In the genomic region with DNA sequence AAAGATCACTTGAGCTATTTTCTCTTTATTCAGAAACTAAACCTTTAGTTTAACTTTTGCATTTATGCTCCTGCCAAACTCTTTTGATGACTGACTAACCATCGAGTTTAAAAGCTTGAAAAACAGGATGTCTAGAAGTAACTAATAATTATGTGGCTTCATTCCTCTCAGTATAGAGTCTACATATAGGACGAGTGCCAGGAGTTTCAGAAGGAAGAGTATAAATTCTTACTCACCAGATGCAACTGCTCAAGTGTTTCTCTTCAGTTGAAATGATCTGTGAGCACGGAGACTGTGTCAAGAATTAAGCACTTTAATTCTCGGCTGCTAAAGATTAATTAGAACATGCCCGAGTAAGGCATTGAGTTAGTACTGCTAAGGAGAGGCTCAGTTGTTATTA, we compare ENCODE assay signal across 24 mouse cellular contexts. TPM values are rescaled to one million over a fixed set of nuclear protein-coding genes. Genes with fewer than 3 reads are reported as not detected.
DNase-seq lines count a peak whose midpoint lies in the region; ATAC-seq and TF ChIP-seq lines count a peak whose summit lies in the region.
"Had no signal": no experiment of that assay in that cellular context is flagged by ENCODE, and none has a peak within 500 bp of the region (broad histone marks: within the 10 kb centered on the region; RNA-seq: fewer than 3 reads in every experiment).

No protein-coding gene starts in this region.

- H3K4me2 ChIP-seq in embryonic facial prominence, embryonic 14.5 days (ENCODE audit: low read depth, low read length): no peak overlapping the region
- H3K4me2 ChIP-seq in kidney, postnatal 0 days (ENCODE audit: low read length): no peak overlapping the region
- peak overlapping the region; percentile 23; the same call in 1 of the 2 replicates for H3K4me2 ChIP-seq in stomach, embryonic 16.5 days (ENCODE audit: low read depth, low read length)
- H3K4me2 ChIP-seq: forebrain, embryonic 15.5 days; hindbrain, embryonic 12.5 days had no signal

- no peak overlapping the region for H3K4me3 ChIP-seq in embryonic facial prominence, embryonic 14.5 days (ENCODE audit: low read depth, low read length)
- H3K4me3 ChIP-seq in embryonic facial prominence, embryonic 10.5 days: no peak overlapping the region
- no peak overlapping the region for H3K4me3 ChIP-seq in kidney, postnatal 0 days (replicated peaks; ENCODE audit: low read depth, low read length)
- no peak overlapping the region for H3K4me3 ChIP-seq in stomach, embryonic 16.5 days (replicated peaks; ENCODE audit: low read length)
- H3K4me3 ChIP-seq: forebrain, embryonic 15.5 days; heart, embryonic 10.5 days; hindbrain, embryonic 12.5 days had no signal

- no peak for ATAC-seq in embryonic facial prominence, embryonic 14.5 days (ENCODE audit: low read depth)
- ATAC-seq in kidney, postnatal 0 days (replicated peaks; ENCODE audit: low FRiP score, low read depth): no peak
- ATAC-seq in stomach, embryonic 16.5 days (ENCODE audit: insufficient read depth, low FRiP score): peak; percentile 47; the same call in 1 of the 2 replicates
- ATAC-seq: CD4-positive, CD25-positive, alpha-beta regulatory T cell, adult 4 months; forebrain, embryonic 15.5 days; hindbrain, embryonic 16.5 days had no signal

- no peaks in the 10 kb centered on the region for H3K4me1 ChIP-seq in embryonic facial prominence, embryonic 14.5 days (ENCODE audit: control insufficient read depth, insufficient read depth, low read length)
- no peaks in the 10 kb centered on the region for H3K4me1 ChIP-seq in embryonic facial prominence, embryonic 10.5 days
- no peaks in the 10 kb centered on the region for H3K4me1 ChIP-seq in kidney, postnatal 0 days (replicated peaks; ENCODE audit: insufficient read depth, low read length)
- no peaks in the 10 kb centered on the region for H3K4me1 ChIP-seq in stomach, embryonic 16.5 days (ENCODE audit: control insufficient read depth, insufficient read depth, low read length)
- H3K4me1 ChIP-seq: forebrain, embryonic 15.5 days; heart, embryonic 10.5 days; hindbrain, embryonic 12.5 days had no signal

- no peak overlapping the region for H3K9ac ChIP-seq in embryonic facial prominence, embryonic 14.5 days (ENCODE audit: low read depth, low read length)
- H3K9ac ChIP-seq in kidney, postnatal 0 days (ENCODE audit: low read depth, low read length): no peak overlapping the region
- no peak overlapping the region for H3K9ac ChIP-seq in stomach, embryonic 16.5 days (ENCODE audit: low read length)
- H3K9ac ChIP-seq: forebrain, embryonic 15.5 days; hindbrain, embryonic 12.5 days had no signal

- DNase-seq in embryonic facial prominence, embryonic 14.5 days (ENCODE audit: low spot score): peak; percentile 66
- no peak for DNase-seq in embryonic facial prominence, embryonic 10.5 days (ENCODE audit: low spot score)
- peak; percentile 86 for DNase-seq in kidney, postnatal 0 days (ENCODE audit: low spot score)
- DNase-seq in kidney, postnatal 10 days: no peak
- peak; percentile 11 for DNase-seq in brain, adult 2 months (ENCODE audit: low read depth, low spot score)
- no peak for DNase-seq in embryo, embryonic 11 days
- DNase-seq: adrenal gland, adult 8-10 months; adrenal gland, postnatal 36 days; B cell, adult 2 months; cerebellum, adult 11 months; cerebellum, adult 8-10 months; cerebellum, postnatal 14 days; gastrocnemius, postnatal 10 days; heart, adult 18-20 months; heart, postnatal 10 days; heart, postnatal 4 days had no signal

- H3K36me3 ChIP-seq in embryonic facial prominence, embryonic 14.5 days (ENCODE audit: control insufficient read depth, insufficient read depth, low read length): no peaks in the 10 kb centered on the region
- H3K36me3 ChIP-seq in embryonic facial prominence, embryonic 10.5 days (replicated peaks): no peaks in the 10 kb centered on the region
- no peaks in the 10 kb centered on the region for H3K36me3 ChIP-seq in kidney, postnatal 0 days (ENCODE audit: insufficient read depth, low read length)
- H3K36me3 ChIP-seq in stomach, embryonic 16.5 days (ENCODE audit: control insufficient read depth, insufficient read depth, low read length): no peaks in the 10 kb centered on the region
- H3K36me3 ChIP-seq: forebrain, embryonic 15.5 days; G1E; heart, embryonic 10.5 days; hindbrain, embryonic 12.5 days had no signal

- no peaks in the 10 kb centered on the region for H3K9me3 ChIP-seq in embryonic facial prominence, embryonic 14.5 days (ENCODE audit: control insufficient read depth, low read length)
- H3K9me3 ChIP-seq in embryonic facial prominence, embryonic 10.5 days: no peaks in the 10 kb centered on the region
- H3K9me3 ChIP-seq in kidney, postnatal 0 days (replicated peaks; ENCODE audit: low read length): no peaks in the 10 kb centered on the region
- no peaks in the 10 kb centered on the region for H3K9me3 ChIP-seq in stomach, embryonic 16.5 days (replicated peaks; ENCODE audit: control insufficient read depth, low read length)
- H3K9me3 ChIP-seq: forebrain, embryonic 15.5 days; G1E; heart, embryonic 10.5 days; hindbrain, embryonic 12.5 days had no signal

- no peak overlapping the region for H3K27ac ChIP-seq in embryonic facial prominence, embryonic 14.5 days (replicated peaks; ENCODE audit: low read depth, low read length)
- H3K27ac ChIP-seq in embryonic facial prominence, embryonic 10.5 days (replicated peaks): no peak overlapping the region
- H3K27ac ChIP-seq in kidney, postnatal 0 days: no peak overlapping the region
- no peak overlapping the region for H3K27ac ChIP-seq in stomach, embryonic 16.5 days (ENCODE audit: low read length)
- H3K27ac ChIP-seq: forebrain, embryonic 15.5 days; heart, embryonic 10.5 days; hindbrain, embryonic 12.5 days had no signal

- 55% methylated on average over 5 of the region's 5 CpGs for WGBS in embryonic facial prominence, embryonic 14.5 days
- 83% methylated on average over 5 of the region's 5 CpGs for WGBS in embryonic facial prominence, embryonic 10.5 days
- WGBS in kidney, postnatal 0 days: 29% methylated on average over 5 of the region's 5 CpGs
- 37% methylated on average over 5 of the region's 5 CpGs for WGBS in stomach, embryonic 16.5 days

- TF ChIP-seq CTCF in kidney, postnatal 0 days (IDR thresholded peaks at IDR 0.05; ENCODE audit: low read depth): no peak

- no peaks in the 10 kb centered on the region for H3K27me3 ChIP-seq in embryonic facial prominence, embryonic 14.5 days (replicated peaks; ENCODE audit: control insufficient read depth, insufficient read depth, low read length)
- H3K27me3 ChIP-seq in embryonic facial prominence, embryonic 10.5 days (replicated peaks; ENCODE audit: low read depth, poor library complexity, severe bottlenecking): no peaks in the 10 kb centered on the region
- H3K27me3 ChIP-seq in kidney, postnatal 0 days (ENCODE audit: insufficient read depth, low read length): no peaks in the 10 kb centered on the region
- no peaks in the 10 kb centered on the region for H3K27me3 ChIP-seq in stomach, embryonic 16.5 days (ENCODE audit: control insufficient read depth, insufficient read depth, low read length)
- H3K27me3 ChIP-seq: forebrain, embryonic 15.5 days; hindbrain, embryonic 12.5 days had no signal

RNA-seq across cellular contexts. Expression of gene Alb, which starts 2.0 kb away (rescaled TPM):
- 1.3 and 1.4 TPM in 2 replicates for polyA plus RNA-seq in embryonic facial prominence, embryonic 14.5 days (2014; fragmentation: Nextera tagmentation; extraction: Ambion mirVana)
- polyA plus RNA-seq in embryonic facial prominence, embryonic 10.5 days (2016; fragmentation: Nextera tagmentation; extraction: Ambion mirVana): not detected in 2 replicates
- polyA plus RNA-seq in kidney, postnatal 0 days (2015; fragmentation: Nextera tagmentation; extraction: Ambion mirVana): 3.1 and 6.9 TPM in 2 replicates
- 188 and 224 TPM in 2 replicates for polyA plus RNA-seq in stomach, embryonic 16.5 days (2015; fragmentation: Nextera tagmentation; extraction: Ambion mirVana)
- polyA plus RNA-seq: CD4-positive, CD25-positive, alpha-beta regulatory T cell, adult 4 months; forebrain, embryonic 11.5 days; forebrain, embryonic 15.5 days; G1E; hindbrain, embryonic 12.5 days; hindbrain, embryonic 16.5 days had no signal

RNA-seq across cellular contexts. Expression of gene Afp, which starts 31.8 kb away (rescaled TPM):
- polyA plus RNA-seq in embryonic facial prominence, embryonic 14.5 days (2014; fragmentation: Nextera tagmentation; extraction: Ambion mirVana): 1.0 and 1.4 TPM in 2 replicates
- polyA plus RNA-seq in embryonic facial prominence, embryonic 10.5 days (2016; fragmentation: Nextera tagmentation; extraction: Ambion mirVana): 0.19 and 1.4 TPM in 2 replicates
- polyA plus RNA-seq in kidney, postnatal 0 days (2015; fragmentation: Nextera tagmentation; extraction: Ambion mirVana): 123 and 130 TPM in 2 replicates
- polyA plus RNA-seq in stomach, embryonic 16.5 days (2015; fragmentation: Nextera tagmentation; extraction: Ambion mirVana): 368 and 546 TPM in 2 replicates
- polyA plus RNA-seq: forebrain, embryonic 15.5 days; G1E had no signal

Comparison
In these comparisons a context has a peak if more than half of its experiments do, and no peak if none do; other contexts are left out.
1. DNase-seq: peak in embryonic facial prominence, embryonic 14.5 days (single experiment), kidney, postnatal 0 days (single experiment) and brain, adult 2 months (single experiment); none in embryonic facial prominence, embryonic 10.5 days (single experiment), kidney, postnatal 10 days (single experiment) and embryo, embryonic 11 days (single experiment).
2. RNA of gene Alb, which starts 2.0 kb away (polyA plus RNA-seq): 188 to 224 TPM in stomach, embryonic 16.5 days; 3.1 to 6.9 TPM in kidney, postnatal 0 days, 1.3 to 1.4 TPM in embryonic facial prominence, embryonic 14.5 days and not detected in embryonic facial prominence, embryonic 10.5 days; every median in the first group is over 10 times any median in the second.
3. RNA of gene Afp, which starts 31.8 kb away (polyA plus RNA-seq): 368 to 546 TPM in stomach, embryonic 16.5 days and 123 to 130 TPM in kidney, postnatal 0 days; 1.0 to 1.4 TPM in embryonic facial prominence, embryonic 14.5 days and 0.19 to 1.4 TPM in embryonic facial prominence, embryonic 10.5 days; every median in the first group is over 10 times any median in the second.